Mouse (Mus musculus) gastrocnemius, adult 18-20 months (tissue): ENCODE results near the gene Eral1. TPM values are rescaled to one million over a fixed set of nuclear protein-coding genes. Genes with fewer than 3 reads are reported as not detected.
A peak's percentile ranks its signal among the peaks of the same experiment; 100 is the strongest.

Experiments
- DNase-seq: peaks from one replicate; pipeline ENCODE4 v3.0.0; 2021; ENCODE audit warnings: low spot score
- microRNA-seq: library from miRNA; unstranded; fragments of <30 nt; microRNA quantifications from one replicate; pipeline ENCODE4 v1.2.0, GENCODE M21; 2021
- total RNA-seq, 2 experiments: library from RNA; stranded (reverse); gene quantifications; 2 replicates each; pipeline ENCODE4 v1.2.3; 2021

The Eral1 gene
- total RNA-seq, 2 experiments from 2014 or later, result 20.1 to 22.7 TPM

GRCm38 (mm10) chr11:78040878-78041277, 39.3 kb downstream of the Eral1 start:
- no peak for DNase-seq

DNA sequence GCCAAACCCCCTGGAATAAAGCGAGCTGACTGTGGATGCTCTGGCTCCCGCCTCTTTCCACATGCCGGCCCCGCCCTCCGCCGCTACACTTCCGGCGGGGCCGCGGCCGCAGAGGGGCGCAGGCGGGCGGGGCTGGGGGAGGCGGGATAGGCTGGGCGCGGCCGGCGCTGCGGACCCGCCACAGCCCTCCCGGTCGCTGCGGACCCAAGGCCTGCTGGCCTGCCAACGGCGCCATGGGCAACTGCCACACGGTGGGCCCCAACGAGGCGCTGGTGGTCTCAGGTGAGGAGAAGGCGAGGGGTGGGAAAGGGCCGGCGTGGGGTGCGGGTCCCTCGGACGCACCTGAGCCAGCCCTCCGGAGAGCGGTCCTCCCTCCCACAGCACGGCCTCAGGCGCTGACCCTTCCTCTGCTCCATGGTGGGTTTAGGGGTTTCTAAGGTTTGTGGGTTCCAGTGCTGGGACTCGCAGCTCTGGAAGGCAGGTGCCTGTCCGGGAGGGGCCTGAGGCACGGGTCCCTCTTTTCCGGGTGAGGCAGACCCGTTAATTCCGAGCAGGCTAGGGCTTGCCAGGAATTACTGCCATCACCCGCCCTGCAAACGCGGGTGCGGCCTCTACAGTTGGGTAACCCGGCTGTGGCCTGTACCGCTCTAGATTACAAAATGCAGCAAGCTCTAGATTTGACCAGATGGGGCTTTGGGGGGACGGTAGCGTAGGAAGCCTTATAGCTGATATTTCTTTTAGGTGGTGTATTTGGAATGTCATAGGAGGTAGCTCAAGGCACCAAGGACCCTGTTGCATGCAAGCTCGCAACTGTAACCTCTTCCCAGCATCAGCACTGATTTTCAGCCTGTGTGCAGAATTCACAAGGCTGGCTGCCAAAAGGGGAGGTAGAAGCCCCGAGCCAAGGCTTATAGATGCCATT, 42.1 kb downstream of the Eral1 start, which contains the start of gene Flot2:
TSS of gene Flot2 (plus strand) at position 101 of the 922 bp plus-strand sequence.
- peak; percentile 48 for DNase-seq

GRCm38 (mm10) chr11:78036791-78037190, 43.4 kb downstream of the Eral1 start:
- DNase-seq, result no peak

DNA sequence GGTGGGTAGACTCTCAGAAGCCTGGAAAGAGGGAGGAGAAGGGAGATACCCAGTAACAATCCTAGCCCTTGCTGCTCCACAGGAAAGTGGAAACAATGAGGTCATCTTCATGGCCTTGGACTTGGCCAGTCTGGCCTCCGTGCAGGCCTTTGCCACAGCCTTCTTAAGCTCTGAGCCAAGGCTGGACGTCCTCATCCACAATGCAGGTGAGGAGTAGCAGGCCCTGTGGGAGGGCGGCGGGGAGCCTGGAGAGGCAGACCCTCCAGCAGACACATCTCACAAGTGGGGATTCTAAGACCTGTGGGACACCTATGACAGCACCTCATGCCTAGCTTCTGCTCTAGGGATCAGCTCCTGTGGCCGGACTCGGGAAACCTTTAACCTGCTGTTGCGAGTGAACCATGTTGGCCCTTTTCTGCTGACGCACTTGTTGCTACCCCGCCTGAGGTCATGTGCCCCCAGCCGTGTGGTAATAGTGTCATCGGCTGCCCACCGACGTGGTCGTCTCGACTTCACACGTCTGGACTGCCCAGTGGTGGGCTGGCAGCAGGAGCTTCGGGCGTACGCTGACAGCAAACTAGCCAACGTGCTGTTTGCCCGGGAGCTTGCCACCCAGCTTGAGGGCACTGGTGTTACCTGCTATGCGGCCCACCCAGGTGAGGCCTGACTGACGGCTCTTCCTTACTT, 46.1 kb downstream of the Eral1 start:
- no peak for DNase-seq

DNA sequence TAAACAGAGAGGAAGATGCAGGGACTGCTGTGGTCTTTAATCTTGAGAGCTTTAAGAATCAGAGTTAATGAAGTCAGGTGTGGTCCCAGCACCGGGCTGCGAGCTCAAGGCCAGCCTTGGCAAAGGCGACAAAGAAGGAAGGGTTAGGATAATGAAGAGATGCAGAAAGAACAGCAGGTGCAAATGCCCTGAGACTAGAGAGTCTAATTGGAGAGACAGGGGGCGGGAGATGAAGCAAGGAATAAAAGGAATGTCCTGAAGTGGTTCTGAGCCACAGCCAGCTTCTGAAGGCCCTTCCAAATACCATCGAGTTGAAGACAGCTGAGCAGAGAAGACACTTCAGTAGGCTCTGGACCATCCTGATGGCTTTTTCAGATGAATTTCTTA, 47.4 kb downstream of the Eral1 start:
- no peak for DNase-seq

DNA sequence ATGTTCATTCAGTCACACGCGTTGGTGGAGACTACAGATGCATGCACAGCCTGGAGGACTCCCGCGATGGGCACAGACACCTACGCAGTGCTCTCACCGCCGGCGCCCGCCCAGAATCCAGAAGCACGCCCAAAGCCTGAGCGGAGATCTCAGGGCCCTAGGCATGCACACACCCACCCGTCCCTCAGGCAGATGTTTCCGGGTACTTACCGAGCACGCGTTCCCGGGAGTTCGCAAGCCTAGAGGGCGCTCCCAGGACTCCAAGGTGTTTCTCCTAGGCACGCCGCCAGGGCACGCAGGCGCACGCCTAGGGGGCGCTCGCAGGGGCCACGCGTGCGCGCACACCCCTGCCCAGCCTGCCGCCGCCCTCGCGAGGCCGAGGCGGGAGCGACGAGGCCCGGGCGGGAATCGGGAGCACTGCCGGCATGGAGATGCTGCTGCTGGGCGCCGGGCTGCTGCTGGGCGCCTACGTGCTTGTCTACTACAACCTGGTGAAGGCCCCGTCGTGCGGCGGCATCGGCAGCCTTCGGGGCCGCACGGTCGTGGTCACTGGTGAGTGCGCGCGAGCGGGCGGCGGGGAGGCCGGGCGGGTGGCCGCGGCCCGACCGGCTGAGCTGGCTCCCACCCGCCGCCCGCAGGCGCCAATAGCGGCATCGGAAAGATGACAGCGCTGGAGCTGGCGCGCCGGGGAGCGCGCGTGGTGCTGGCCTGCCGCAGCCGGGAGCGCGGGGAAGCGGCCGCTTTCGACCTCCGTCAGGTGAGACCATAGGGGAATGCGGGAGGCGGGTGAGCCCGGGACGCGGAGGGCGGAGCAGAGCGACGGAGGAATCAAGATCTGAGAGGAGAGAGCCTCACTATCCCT, 48.0 kb downstream of the Eral1 start, which contains the start of gene Dhrs13:
TSS of gene Dhrs13 (plus strand) at position 334 of the 862 bp plus-strand sequence.
- peak; percentile 89 for DNase-seq

- DNase-seq, result no peak
Observed at GRCm38 (mm10) chr11:78031389-78031788, 48.8 kb downstream of the Eral1 start.

- no peak for DNase-seq
Observed at GRCm38 (mm10) chr11:78030600-78030999, 49.6 kb downstream of the Eral1 start.

DNA sequence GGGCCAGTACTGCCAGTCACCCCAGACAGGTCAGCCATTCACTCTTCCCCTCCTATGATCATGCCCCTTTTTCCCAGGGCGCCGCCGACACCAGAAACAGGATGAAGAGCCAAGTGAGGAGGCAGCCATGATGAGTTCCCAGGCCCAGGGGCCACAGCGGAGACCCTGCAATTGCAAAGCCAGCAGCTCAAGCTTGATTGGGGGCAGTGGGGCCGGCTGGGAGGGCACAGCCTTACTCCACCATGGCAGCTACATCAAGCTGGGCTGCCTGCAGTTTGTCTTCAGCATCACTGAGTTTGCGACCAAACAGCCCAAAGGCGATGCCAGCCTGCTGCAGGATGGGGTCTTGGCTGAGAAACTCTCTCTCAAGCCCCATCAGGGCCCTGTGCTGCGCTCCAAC, 50.9 kb downstream of the Eral1 start:
- no peak for DNase-seq

GRCm38 (mm10) chr11:78023607-78024006, 56.6 kb downstream of the Eral1 start:
- DNase-seq, result no peak

Small RNAs within 50 kb of the gene (microRNA-seq; reads per million reads assigned to microRNA genes)
- gene Mir144 (406 reads per million, percentile 73 among the genes with 10 or more reads in this experiment), gene Mir451a (not detected), gene Mir451b (not detected)

Other genes with a start within 250 kb of the Eral1 start
- gene Pipox, start 186.3 kb downstream of the Eral1 start, total RNA-seq, result not detected
- under 1 TPM; 0.12 to 0.16 TPM for gene Sez6, start 149.6 kb downstream of the Eral1 start, total RNA-seq
- gene Phf12, start 97.6 kb downstream of the Eral1 start, total RNA-seq, result 10 to 100 TPM; 13.9 to 14.3 TPM
- gene Dhrs13, start 48.1 kb downstream of the Eral1 start, total RNA-seq, result under 1 TPM; 0.80 to 0.97 TPM
- gene Flot2, start 42.5 kb downstream of the Eral1 start, total RNA-seq, result 10 to 100 TPM; 45.6 to 49.1 TPM
- gene Fam222b, start 14.3 kb upstream of the Eral1 start, total RNA-seq, result 1 to 10 TPM; 8.2 to 9.4 TPM
- 1 to 10 TPM; 2.0 to 2.2 TPM for gene Traf4, start 85.2 kb upstream of the Eral1 start, total RNA-seq
- gene Nek8, start 96.3 kb upstream of the Eral1 start, total RNA-seq, result under 1 TPM; 0.37 to 0.50 TPM
- 1 to 10 TPM; 1.5 to 2.2 TPM for gene Tlcd1, start 96.3 kb upstream of the Eral1 start, total RNA-seq
- 100 to 1,000 TPM; 845 to 889 TPM for gene Rpl23a, start 103.2 kb upstream of the Eral1 start, total RNA-seq
- 1 to 10 TPM; 2.5 to 3.5 TPM for gene Rab34, start 108.0 kb upstream of the Eral1 start, total RNA-seq
- gene Proca1, start 113.0 kb upstream of the Eral1 start, total RNA-seq, result under 1 TPM; 0.47 to 0.57 TPM
- gene Sdf2, start 165.4 kb upstream of the Eral1 start, total RNA-seq, result 10 to 100 TPM; 40.8 to 44.7 TPM
- gene Supt6, start 165.6 kb upstream of the Eral1 start, total RNA-seq, result 10 to 100 TPM; 27.8 to 32.3 TPM
- gene 2610507B11Rik, start 181.4 kb upstream of the Eral1 start, total RNA-seq, result 100 to 1,000 TPM; 200 to 204 TPM
- under 1 TPM; 0.38 to 0.46 TPM for gene BC030499, start 210.5 kb upstream of the Eral1 start, total RNA-seq
- gene Spag5, start 221.1 kb upstream of the Eral1 start, total RNA-seq, result 1 to 10 TPM; 2.3 to 2.5 TPM
- 1 to 10 TPM; 2.1 to 2.6 TPM for gene Aldoc, start 242.6 kb upstream of the Eral1 start, total RNA-seq
- gene Pigs, start 248.0 kb upstream of the Eral1 start, total RNA-seq, result 10 to 100 TPM; 18.2 to 19.2 TPM